Mouse (Mus musculus): Measurements from ENCODE around the gene Zfp36l2.

- TF ChIP-seq CTCF (IDR thresholded peaks at IDR 0.05; ENCODE audit: control insufficient read depth, insufficient read depth, insufficient replicate concordance, low read depth, low read length) (no peak), POLR2A (IDR thresholded peaks at IDR 0.05; ENCODE audit: control insufficient read depth, low read depth, low read length) (no peak)
Observed at GRCm38 (mm10) chr17:84148499-84149484, 39.0 kb downstream of the Zfp36l2 start.
